Mouse (Mus musculus) WW6 (cell line): ENCODE results near the gene Gal3st4.

Experiments
- DNase-seq: peaks from one replicate; pipeline ENCODE4 v3.0.0-alpha.2; 2013; ENCODE audit warnings: low read depth, low spot score

Gene Gal3st4

DNA sequence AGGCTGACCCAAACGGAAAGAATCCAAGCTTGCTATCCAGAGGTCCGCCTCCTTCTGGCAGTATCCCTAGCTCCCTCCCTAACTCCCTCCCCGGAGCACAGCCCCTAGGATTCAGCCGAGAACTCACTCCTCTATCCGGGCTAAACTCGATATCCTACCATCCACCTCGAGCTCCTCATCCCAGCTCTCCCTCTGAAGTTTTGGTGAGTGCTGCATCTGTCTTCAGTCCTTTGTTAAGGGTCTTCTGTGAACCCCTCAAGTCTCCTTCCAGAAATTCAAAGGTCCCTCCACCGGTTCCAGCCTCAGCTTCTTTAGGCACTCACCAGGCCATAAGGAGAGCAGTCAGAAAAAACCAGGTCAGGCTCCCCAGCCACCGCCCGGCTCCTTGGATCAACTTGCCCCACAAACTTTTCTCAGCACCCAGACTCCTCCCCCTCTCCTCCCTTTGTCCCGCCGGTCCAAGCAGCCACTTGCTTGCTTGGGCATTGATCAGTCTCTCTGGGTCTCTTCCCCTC, at the start of gene Gal3st4:
TSS of gene Gal3st4 (minus strand) at position 432 of the 515 bp plus-strand sequence.
- DNase-seq: no peak

DNA sequence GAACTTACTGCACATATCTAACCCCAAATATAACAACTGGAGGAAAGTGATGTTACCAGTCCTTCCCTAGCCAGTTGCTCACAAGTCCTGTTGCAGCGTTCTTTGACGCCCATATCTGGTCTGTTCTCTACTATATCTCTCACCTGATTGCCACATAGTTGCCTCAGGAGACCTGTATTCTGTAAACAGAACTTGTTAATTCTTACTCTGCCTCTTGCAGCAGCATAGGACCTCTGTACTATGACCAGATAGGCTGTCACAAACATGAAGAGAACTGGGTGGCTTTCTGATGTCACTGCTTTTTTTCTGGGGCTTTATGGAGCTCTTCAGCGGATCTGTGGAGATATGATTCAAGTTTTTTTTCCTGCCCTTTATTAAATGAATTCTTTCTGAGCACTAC, 40.2 kb upstream of the Gal3st4 start:
- no peak for DNase-seq

DNA sequence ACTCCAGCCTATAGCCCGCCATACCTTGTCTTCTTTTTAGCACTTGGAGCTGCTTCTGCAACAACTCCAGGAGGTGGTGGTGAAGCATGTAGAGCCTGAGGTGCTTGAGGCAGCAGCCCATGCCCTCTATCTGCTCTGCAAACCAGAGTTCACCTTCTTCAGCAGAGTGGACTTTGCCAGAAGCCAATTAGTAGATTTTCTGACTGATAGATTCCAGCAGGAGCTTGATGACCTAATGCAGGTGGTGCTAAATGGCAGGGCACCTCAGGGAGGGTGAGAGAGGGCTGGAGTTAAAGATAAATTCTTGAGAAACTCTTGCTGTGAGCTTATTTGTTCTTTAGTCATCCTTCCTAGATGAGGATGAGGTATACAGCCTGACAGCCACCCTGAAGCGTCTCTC, 27.0 kb upstream of the Gal3st4 start:
- no peak for DNase-seq

DNA sequence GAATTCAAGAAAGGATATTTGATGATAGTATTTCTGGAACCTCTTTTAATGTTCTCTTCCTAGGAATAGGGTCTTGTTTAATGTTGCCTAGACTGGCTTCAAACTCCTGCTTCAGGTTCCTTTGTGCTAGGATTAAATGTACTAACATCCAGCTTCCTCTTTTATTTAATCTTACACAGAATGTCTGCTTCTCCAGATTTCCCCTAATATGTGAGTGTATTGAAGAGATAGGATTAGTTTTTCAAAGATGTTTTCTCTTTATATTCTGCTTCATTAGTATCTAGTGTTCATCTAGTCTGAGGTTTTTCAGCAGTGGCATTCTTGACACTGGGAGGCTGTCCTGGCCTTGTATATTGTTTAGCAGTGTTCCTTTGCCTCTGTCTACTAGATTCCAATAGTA, 21.5 kb upstream of the Gal3st4 start:
- no peak for DNase-seq

DNA sequence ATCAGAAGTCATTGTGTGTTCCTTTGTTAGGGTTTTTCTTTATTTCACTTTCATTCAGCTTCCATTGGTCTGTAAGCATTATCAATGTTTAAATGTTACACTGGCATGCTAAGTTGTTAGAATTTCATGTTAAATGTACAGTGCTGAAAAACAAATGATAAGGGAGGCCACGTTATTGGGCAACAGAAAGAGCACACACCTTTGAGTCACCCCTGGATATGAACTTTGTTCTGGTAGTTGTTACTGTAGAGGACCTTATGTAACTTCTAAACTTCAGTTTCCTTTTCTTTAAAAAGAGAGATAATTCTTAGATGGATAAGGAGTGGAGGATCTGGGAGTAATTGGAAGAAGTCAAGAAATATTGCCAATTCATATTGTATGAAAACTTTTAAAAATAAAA, 19.0 kb upstream of the Gal3st4 start:
- no peak for DNase-seq

DNA sequence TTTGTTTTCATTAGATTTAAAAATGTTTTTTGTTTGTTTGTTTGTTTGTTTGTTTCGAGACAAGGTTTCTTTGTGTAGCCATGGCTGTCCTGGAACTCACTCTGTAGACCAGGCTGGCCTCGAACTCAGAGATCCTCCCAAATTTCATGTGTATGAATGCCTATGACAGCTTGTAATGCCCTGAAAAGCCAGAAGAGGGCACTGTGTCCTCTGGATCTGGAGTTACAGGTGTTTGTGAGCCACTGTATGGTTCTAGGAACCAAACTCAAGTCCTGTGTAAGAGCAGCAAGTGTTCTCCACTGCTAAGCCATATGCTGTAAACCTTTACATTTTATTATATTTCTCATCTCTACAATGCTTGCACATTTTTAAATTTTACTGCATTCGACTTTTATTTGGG, 15.2 kb upstream of the Gal3st4 start:
- DNase-seq: no peak

DNA sequence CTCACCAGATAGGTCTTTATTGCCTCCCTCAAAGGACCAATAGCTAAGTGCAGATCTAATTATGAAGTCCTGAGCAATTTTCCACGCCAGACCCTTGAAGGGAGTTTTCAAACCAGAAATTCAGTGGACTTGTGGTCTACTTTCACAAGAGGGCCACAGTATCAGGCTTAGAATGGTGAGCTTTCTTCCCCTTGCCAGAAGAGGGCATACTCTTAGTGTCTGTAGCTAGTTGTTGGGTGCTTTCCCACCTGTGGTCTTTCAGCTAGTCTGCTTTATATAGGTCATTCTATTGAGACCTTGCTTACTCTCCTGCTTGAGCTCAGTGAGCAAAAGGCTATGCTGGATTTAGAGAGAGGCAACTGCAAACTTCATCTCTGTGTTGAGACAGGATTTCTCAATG, 10.9 kb upstream of the Gal3st4 start:
- DNase-seq: no peak

DNA sequence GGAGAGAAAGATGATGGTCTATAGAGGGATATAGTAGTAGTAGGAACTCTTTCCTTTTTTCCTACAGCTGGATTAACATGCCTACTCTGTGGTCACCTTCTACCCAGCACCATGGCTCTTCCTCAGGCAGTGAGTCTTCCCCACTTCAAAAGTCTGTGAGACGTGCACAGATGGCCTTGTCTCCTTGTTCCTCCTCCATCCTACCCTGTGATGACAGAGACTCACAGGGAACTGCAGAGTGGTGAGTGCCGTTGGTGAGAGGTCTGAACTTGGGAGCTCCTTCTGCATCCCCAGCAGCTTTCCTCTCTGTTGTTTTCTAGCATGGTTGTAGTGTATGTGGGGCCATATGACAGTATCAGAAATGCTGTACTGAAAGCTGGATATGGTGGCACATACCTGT, 9.2 kb upstream of the Gal3st4 start:
- no peak for DNase-seq

DNA sequence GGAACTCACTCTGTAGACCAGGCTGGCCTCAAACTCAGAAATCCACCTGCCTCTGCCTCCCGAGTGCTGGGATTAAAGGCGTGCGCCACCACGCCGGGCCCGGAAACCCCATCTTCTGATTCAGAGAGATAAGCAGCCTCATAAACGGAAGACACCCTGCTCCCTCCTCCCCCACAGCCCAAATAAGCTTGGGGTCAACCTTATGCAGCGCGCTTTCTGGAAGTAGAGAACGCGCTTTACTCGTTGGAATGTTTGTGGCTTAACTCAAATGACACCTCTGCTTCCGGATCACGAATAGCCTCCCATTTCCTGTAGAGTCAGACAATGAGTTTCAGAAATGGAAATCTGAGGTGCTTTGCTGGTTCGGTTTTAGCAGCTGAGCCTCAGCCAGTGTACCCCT, 8.2 kb upstream of the Gal3st4 start:
- no peak for DNase-seq

DNA sequence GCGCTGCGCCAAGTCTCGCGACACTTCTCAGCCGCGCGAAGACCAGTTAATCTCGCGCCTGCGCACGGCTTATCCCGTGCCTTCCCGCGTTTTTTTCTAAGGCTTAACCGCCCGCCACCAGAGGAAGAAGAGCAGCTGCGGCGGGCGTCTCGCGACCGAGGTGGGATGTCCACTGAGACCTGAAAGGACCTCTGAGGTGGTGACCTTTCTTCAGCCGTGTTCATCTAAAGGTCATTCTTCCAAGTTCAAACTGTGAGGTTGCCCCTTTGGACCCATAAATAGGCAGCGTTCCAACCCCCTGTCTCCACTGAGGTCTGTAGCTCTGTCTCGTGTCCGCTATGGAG, 7.8 kb upstream of the Gal3st4 start:
- no peak for DNase-seq

DNA sequence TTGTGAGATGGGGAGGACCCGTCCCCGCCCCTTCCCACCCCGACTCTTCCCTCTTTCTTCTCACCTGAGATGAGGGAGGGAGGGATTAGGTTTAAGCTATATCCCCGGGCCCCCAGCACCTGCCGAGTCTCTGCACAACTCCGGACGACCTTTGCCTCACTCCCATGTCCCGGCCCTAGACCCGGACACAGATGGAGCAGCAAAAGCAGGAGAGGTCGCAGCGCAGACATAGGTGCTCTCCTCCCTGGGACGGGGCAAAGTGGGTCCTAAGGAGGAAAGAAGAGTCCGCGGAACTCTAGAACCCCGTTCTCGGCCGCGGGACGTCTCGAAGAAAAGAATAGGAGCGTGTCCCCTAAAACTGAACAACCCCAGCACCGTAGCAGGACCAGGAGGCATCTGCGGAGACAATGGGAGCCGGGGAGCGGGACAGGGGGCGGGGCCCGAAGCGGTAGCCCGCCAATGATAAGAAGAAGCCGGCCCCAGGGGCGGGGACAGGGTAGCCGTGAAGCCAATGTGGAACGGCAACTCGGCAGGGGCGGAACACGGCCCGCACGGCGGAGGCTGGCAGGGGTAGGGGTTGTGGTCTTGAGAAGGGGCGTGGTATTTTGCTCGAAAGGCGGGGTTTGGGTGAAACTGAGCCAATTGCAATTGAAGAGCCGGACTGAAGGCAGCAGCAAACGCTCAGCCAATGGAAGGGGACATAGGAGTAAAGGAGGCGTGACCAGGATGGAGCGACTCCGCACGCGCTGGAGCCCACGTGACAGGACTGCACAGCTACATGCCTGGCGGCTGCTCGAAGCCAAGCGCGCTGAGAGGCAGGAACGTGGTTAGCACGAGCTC, 7.2 kb upstream of the Gal3st4 start, which contains the start of the genes Gm43720, Gpc2 and Stag3:
TSS of gene Gm43720 (minus strand) at position 374 of the 840 bp plus-strand sequence.
TSS of gene Gpc2 (minus strand) at position 421 of the 840 bp plus-strand sequence.
TSS of gene Stag3 (plus strand) at position 656 of the 840 bp plus-strand sequence.
- DNase-seq: peak; percentile 95

DNA sequence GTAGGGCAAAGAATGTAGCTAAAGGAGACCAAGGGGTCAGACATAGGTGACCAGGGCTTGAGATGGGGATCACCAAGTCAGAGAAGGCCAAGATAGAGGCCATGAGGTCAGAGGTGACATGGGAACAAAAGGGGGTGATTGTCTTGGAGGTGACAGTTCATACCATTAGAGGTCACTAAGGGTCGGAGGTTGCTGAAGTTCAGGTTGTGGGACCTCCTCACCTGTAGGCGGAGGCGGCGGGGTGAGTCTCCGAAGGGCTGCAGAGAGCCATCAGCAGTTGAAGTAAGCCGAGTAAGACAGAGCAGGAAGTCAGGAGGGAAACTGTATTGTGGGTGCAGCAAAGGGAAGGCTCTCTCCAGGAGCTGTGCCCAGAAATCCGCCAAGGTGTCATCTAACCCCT, 5.4 kb upstream of the Gal3st4 start:
- no peak for DNase-seq

DNA sequence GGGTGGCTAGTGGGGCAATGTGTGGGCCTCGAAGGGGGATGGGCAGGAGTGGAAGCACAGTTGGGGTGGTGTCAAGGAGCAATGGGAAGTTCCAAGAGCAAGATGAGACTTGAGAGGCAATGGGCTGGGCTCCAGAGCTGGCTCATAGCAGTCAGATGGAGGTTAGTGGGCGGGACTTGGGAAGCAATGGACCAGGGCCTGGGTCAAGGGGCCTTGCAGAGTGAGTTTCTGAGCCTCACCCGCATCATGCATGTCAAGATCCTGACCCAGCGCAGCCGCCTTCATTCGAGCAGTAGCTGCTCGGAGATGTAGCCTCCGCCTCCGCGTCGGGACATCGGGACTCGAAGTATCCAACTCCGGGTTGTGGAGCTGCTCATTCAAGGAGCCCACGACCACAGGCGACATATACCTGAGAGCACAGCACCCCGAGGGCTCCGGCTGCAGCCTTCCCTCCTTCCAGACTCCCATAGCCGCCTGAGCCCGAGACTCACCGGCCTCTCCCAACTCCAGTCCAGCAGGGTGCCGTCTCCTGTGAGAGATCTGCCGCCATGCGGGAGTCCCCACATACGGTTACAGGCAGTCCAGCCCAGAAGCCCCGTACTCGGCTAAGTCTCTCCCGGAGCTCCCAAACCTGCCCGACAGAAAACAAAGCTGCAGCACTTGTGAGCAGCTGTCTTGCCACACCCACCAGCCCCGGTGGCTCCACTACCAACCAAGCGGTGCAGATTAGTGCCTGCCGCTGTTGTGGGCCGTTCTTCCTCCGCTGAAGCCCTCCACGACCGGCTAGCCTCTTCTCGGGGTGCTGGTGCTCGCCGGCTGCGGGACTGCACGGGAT, 2.8 kb upstream of the Gal3st4 start:
- no peak for DNase-seq

DNA sequence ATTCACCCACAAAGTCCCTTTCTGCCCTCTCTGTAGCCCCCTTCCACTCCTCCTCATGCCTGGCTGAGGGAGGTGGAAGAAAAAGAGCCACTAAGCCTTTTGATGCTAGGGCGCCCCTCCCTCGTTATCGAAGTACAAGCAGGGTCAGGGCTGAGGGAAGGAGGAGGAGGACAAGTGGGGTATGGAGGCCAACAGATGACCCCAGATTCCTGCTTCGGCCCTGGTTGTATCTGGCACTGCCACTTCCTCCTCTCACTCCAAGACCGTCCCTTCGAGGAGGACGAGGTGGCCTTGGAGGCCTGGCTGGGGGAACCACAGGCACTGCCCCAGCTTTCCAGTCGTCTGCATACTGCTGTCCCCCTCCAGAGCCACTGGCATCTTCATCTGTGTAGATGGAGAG, 1.5 kb upstream of the Gal3st4 start:
- no peak for DNase-seq

DNA sequence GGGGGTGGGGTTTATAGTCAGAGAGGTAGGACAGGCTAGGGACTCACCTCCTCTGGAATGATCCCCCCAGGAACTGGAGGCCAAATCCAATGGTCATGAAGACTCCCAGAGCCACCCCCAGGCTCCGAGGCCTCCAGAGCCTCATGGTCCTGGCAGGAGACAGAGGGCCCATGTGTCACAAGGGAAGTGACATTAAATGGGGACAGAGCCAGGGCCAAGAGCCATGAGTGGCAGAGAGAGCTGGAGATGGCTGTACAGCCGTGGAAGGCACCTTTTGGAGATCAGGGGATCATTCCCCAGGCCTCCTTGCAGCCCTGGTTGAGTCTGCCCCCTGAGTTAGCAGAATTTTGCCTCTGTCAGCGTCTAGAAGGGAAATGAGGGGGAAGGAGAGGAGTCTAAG, 1.4 kb downstream of the Gal3st4 start:
- no peak for DNase-seq

DNA sequence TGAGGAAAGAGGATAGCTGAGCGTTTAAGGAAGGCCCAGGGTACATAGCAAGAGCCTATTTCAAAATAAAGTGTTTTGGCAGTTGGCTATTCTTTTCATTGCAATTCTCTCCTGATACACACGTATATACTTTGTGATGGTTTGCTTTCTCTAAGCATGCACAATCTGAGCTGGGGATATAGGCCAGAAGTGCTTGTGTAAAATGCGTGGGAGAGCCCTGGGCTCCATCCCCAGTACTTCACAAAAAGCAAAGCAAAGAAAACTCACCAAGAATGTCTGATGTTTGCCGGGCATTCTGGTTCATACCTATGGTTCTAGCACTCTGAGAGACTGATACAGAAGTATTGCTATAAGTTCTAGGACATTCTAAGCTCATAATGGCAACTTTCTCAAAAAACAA, 3.7 kb downstream of the Gal3st4 start:
- DNase-seq: no peak

DNA sequence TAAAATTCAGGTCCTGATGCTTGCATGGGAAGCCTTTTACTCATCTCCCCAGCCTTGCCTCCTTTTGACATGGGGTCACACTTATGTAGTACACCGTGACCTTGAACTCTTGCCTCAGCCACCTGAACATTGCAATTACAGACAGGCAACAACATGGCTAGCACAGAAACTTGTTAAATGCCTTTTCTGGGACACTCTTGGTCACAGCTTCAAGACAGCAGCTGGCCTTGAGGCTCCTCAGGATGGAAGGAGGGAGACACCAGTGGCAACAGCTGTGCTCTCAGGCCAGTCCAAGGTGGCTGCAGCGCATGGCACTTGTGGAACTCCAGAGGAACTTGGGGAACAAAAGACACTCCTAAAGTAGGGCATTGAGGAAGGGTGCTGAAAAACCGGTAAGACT, 5.5 kb downstream of the Gal3st4 start:
- no peak for DNase-seq

DNA sequence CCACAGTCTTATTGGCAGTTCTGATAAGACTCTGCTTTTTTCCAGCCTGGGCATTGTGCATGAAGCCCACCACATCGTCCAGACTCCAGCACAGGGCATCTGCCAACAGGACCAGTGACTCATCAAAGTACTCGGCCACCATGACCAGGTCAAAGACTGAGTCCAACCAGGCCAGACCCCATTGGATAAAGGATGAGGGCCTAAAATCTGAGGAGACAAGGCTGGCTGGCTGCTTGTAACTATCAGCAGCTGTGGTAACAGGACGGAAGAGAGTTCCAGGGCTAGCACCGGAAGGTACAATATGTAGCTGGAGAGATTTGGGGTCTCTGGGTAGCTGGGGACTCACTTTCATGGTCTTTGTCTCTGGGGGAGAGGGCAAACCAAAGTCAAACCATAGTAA, 6.9 kb downstream of the Gal3st4 start:
- DNase-seq: no peak

DNA sequence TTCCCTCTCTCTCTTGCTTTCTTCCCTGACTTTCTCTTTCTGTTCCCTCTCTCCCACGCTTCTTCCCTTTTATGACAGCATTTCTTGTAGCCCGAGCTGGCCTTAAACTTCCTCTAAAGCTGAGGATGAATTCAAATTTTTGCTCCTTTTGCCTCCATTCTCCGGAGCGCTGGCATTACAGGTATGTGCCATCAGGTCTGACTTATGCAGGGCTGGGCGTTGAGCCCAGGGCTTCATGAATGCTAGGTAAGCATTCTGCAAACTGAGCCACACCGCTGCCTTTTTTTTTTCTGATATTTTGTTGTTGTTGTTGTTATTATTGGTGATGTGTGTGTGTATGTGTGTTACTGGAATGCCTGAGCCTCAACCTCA, 8.4 kb downstream of the Gal3st4 start:
- DNase-seq: no peak

DNA sequence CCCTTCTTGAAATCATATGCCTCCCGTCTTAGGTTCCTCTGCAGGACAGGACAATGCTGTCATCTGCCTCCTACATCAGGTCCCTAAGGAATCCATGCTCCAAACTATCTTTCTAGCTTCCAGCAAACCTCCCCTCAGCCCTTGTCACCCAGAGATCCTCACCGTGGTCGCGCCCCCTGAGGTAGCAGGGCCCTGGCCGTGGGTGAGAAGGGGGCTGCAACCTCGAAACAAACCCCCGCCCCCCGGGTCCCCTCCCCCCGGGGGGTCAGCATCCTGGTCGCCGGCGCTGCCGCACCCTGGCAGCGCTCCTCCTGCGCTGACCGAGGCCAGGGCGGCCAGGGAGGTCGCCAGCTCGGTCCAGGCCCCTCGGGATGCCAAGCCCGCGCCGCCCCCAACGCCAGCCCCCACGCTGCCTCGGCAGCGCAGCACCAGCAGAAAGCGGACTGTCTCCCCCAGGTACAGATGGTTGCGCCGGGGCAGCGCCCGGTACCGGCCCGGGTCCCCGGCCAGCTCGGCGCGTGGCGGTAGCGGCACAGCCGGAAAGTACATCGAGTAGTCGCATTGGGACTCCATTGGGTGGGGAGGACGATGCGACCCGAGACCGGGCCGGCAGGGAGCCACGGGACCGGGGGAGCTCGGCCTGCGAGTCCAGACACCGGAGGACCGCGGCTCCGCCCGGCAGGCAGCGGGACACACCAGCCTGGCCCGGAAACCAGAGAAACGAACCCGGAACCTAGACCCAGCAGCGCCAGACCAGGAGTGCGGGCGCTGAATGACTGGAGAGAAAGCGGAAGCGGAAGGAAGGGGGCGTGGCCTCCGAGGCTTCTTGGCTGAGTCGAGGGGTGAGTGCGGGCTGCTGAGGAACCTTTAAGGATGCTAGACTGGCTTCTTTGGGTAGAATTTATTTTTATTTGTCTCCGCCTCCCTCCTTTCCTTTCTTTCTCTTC, 9.1 kb downstream of the Gal3st4 start, which contains the start of gene BC037034:
TSS of gene BC037034 (minus strand) at position 774 of the 947 bp plus-strand sequence.
- DNase-seq: peak; percentile 73

DNA sequence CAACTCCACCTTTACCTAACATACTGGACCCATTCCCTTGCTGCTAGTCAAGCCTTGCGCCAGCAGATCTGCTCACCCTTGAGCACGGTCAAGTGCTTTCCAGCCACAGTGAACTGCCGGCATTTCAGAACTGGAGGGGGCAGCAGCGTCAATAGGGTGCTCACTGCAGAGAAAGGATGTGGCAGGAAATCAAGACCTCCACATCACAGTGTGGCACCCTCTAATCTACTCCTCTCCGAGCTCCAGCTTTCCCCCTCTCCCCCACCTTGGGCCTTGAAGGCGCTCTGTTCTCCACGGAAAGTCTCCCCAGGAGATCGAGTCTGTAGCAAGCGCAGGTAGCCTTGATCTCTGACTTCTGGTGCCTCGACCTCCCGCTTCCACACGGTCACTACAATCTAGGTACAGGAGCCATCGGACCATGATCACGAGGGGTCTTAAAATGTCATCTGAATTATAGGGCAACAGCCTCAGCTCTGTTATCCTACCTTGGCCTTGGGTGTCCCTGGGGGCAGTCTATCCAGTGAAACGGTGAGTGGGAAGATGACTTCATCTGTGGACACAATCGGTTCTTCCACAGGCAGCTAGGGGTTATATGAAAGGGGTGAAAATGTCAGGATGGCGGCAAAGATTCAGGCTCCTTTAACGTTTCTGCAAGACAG, 9.9 kb downstream of the Gal3st4 start:
- DNase-seq: no peak
